Mouse (Mus musculus): ENCODE measurements around the gene Cracr2a.

The Cracr2a gene

DNA sequence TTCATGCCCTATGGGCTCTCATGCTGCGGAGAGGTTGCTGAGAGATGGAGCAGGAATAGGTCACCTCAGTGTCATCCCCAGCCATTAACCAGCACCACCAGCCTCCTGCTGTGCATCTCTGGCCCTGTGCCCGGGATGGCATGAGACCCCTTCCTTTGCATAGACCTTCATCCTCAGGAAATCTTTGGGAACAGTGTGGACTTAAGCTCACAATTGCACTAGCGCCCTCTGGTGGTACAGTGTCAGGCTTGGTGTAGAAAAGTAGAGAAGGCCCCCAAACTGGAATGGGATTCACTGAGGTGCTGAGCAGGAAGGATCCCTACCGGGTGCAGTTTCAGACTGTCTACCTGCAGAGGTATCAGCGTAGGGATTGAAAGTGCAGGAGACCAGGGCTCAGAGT is 64.0 kb downstream of the Cracr2a start:
- DNase-seq (ENCODE audit: low spot score), result peak; percentile 33

DNA sequence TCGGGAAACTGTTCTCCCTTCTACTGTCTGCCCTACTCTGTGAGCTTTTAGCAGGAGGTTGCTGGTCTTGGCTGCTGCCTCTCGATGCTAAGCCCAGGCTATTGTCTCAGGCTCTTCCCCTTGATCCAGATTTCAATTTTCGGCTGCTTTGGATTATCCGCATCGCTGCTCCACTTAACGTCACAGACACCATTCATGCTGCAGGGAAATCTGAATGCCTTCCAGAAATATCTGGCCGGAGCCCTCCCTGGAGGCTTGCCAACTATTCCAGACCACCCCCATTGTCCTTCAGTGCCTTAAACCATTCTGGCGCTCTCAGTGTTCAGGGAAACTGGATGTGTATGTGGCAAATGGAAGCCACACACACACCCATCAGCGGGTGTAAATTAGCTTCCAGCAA is 66.3 kb downstream of the Cracr2a start:
- no peak for DNase-seq (ENCODE audit: low spot score)

DNA sequence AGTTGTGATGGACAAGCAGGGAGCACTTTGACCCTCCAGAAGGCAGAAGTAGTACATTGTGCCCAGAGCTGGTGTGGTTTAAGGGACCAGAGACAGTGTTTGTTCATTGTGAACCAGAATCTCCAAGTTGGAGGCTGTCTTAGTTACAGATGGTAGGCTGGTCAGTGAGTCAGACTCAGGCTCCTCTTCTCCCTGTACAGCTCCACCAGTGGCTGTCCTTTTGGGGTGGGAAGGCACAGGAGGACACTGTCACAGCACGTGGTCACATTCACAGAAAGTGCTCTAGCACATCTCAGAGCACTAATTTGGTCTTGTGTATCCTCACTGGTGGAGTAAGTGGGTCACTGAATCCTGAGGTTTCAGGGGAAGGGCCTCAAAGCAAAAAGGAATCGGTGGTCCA is 68.1 kb downstream of the Cracr2a start:
- no peak for DNase-seq (ENCODE audit: low spot score)

DNA sequence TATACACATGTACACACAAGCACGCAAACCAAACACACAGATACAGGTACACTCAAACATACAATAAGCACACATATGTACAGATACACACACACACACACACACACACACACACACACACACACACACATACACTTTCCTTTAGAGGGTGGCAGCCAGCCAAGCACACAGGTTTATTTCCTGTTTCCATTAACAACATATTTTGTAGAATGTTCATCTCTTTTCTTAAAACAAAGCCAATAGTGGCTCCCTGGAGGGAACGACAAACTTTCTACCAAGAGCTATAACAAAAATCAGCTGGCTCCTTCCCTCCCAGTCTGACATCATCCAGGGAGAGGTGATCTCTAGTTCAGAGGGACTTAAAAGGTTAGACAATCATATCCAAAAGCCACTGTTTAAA is 73.7 kb downstream of the Cracr2a start:
- no peak for DNase-seq (ENCODE audit: low spot score)

DNA sequence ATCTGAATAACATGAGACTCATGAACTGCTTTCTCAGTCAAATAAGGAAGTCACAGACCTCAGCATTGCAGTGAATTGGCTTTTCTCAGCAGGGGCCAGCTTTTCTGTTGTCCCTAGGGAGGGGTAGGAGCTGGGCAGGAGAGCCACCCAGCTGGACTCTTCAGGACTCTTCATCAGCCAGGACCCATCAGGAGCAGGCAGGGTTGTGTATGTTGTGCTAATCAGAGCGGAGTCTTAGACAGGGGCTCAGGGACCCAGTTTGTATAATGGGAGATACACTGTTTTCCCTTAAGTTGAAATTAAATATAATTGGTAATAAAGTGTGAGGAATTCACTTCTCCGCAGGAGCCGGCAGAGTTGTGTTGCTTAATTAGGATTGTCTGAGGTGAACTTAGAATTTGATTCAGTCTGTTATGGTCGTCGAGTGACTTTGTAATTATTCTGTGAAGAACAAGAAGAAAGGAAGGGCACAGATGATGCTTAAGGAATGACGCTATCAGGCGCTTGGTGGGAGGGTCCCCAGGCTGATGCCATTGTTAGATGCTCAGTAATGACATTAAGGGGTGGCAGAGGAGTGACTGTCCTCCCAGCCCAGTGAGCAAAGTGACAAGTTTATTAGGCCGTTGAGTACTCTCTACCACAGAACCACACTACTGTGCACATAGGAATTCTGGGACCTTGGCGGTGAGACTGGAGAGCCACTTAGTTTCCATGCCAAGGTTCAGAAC is 74.5 kb downstream of the Cracr2a start:
- DNase-seq (ENCODE audit: low spot score), result no peak

DNA sequence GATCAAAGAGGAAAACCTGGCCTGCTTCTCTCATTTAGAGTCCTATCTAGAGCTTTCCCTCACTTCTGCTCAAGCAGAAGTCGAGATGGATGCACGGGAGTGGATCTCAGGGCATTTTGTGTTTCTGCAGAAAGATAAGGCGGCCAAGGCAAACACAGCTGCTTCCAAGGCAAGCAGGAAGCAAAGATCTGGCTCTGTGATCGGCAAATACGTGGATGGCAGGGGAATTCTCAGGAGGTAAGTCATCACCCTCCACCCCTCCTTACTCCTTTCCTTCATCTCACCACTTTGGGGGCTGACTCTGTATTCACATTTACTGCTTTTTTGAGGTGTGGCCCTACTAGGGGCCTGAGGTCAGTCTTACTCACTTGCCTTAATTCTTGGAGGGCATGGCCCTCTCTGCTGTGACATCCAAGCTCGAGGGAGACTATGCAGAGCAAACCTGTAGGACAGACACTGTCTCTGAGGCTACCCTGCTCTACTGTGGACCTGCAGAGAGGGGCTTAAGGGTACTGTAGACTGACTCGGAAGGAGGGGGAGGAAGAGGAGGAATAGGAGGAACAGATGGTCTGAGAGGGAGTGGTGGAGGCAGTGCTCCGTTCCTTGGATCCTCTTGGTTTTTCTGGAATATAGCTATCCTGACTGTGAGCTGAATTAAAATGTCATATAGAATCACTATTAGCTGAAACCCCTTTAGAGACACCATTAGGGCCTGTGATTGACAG is 80.1 kb downstream of the Cracr2a start:
- peak; percentile 26 for DNase-seq (ENCODE audit: low spot score)

DNA sequence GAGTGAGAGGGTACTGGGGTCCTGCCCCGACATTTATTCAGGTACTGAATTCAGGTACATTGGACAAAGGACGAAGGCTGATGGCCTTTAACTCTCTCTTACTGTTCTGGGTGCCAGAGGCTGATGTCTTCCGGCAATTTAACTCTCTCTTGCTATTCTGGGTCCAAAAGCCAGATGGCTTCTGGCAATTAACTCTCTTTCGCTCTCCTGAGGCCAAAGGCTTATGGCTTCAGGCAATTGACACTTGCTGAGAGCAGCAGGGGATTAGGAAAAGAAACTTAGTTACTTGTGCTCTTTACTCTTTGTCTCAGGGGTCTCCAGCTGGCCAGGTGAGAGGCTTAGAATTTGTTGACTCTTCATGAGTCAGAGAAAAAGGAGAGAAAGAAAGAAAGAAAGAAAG is 94.8 kb downstream of the Cracr2a start:
- no peak for DNase-seq (ENCODE audit: low spot score)

DNA sequence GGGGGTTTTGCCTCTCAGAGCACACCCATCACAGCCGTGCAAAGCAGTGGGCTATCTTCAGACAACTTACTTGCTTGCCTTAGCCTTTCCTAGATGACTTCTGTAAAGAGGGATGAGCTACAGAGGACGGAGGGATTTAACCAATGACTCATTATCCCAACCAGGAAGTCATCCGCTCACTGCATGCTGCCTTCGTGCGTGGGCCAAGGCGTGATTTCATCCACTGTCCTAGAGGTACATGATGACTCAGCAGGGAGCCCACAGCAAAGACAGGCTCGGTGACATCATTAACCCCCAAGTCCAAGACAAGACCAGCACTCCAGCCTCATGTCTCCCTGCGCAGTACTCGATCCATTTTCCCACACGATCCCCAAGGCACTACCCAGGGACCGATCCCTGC is 96.0 kb downstream of the Cracr2a start:
- no peak for DNase-seq (ENCODE audit: low spot score)

DNA sequence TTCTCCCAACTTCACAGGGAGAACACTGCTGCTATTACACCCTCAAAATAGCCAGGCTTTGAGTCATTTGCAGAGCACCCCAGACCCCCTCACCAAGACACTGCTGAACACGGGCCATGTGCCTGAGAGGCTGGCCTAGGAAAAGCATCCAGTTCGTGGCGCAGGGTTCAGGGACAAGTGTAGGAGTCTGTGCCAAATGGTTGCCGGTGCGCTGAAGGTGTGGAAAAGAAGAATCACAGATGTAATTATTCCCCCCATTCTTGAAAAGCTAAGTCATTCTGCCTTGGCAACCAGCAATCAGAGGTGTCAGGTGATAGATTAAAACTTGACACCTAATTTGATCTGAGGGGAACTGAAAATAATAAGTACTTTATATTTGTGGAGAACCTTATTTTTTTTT is 98.3 kb downstream of the Cracr2a start:
- no peak for DNase-seq (ENCODE audit: low spot score)

DNA sequence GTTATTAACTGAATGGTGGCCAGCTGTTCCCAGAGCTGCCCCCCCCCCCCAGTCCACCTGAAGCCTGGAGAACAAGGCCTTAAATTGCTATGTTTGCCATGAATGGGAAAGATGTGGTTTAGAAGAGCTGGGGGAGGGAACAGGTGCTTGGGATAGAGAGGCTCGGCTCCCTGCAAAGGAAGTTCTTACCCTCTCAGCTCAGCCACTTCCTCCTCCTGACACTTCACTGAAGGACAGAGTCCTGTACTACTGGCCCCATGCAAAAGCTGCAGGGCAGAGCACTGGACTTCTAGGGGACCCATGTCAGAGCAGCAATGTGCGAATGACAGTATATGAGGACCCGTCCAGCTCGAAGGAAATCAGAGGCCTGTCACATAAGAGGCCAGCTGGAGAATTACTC is 98.8 kb downstream of the Cracr2a start:
- no peak for DNase-seq (ENCODE audit: low spot score)

DNA sequence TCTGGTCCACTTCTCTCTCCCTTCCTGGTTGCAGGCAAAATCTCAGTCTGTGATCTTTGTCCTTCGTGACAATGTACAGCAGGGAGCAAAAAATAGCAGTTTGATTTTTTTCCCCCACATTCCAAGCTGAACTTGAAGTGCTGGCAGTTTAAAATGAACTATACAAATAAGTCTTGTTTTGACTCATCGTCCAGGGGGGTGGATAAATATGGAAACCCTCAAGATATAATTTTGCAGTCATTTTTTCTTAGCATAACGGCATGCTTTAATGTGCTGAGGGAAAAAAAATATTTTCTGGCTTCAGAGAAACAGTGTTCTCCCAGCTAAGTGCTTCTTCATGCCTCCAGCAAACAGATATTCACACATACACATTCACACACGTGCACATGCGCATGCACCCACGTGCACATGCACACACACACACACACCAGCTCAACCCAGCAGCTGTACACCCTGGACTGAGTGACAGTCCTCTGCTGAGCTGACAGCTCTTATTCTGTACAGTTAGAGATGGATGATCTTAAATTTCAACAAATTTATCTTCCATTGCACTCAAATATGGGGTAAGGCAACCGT is 100.7 kb downstream of the Cracr2a start:
- no peak for DNase-seq (ENCODE audit: low spot score)

DNA sequence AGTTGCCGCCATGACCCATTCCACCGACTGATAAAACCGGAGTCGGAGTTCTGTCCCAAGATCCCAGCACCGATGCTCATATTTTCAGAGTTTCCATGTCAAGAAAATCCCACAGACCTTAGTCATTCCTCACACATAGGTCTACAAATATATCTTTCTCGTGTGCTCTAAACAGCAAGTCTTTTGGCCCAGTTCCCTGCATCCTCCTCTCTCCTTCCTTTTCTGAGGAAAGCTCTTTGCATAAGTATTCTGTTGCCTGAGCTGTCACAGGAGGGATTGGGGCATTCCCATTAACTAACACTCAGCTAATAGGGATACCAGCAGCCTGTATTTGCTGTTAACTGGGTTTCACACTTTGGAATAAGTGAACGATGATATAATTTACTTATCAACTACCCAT is 102.1 kb downstream of the Cracr2a start:
- no peak for DNase-seq (ENCODE audit: low spot score)

DNA sequence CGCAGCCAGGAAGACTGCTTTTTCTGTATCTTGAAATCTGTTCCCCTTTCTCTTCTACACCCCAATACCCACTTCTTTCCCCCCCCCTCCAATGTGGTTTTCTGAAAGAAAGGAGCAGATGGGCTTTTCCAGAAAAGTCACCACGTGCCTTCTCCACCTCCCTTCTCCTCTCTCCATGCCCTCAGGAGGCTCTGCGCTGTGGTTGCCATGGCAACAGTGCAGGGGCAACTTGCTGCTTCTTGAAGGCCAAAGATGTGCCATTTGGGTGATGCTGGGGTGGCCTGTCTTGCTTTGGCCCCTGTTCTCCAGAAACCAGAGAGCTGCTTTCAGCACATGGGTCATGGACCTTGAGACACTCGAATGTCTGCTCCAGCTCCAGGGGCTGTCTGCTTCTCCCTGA is 108.2 kb downstream of the Cracr2a start:
- DNase-seq (ENCODE audit: low spot score), result no peak

DNA sequence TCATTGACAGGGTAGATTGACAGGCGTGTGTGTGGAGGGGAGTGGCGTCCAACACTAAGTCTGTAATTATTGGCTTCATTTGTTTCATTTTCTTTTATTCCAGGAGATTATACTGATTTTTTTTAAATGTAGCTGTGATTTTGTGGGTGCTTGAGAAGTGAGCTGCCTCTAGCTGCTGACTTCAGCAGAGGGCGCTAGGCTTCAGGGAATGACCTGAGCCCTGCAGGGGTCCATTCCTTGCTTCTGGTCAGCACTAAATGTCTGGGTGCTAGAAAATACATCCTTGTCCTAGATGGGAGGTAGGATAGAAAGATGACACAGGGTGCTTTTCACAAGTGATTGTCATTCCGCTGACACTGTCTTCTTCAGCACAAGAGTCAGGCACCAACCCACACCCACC is 108.9 kb downstream of the Cracr2a start:
- no peak for DNase-seq (ENCODE audit: low spot score)

DNA sequence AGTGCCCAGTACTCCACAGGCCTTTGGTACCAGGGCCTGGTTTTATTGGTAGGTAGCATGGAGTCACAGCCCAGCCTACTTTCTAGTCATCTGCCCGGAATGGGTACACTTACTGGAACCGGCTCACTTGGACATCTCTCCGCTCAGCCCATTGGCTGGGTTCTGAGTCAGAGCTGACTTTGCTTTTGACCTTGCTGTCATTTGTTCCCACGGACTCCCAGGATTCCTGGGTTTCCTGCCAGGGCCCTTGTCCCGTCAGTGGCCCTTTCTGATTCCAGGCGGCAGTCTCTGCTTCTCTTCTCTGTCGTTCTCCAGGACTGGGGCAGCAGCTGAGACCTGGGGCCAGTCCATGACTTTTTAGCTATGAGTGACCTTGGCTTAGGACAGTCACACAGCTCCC is 110.9 kb downstream of the Cracr2a start:
- DNase-seq (ENCODE audit: low spot score), result no peak

DNA sequence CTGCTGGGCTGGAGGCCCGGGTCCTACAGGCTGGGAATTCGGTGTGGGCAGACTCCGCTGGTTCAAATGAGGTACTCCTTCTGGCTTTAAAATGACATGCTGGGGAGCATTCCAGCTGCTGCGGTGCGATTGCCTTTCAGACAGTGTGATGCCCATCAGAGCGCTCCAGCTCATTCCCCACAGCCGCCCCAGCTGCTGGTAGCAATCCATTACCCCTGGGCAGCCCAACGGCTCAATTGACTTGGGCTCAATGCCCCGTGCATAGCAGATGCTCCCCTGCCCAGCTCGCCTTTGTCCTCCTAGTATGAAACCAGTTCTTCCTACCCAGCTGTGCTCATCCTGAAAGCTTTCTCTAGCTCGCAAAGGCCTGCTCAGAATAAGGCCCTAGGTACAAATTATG is 115.7 kb downstream of the Cracr2a start:
- no peak for DNase-seq (ENCODE audit: low spot score)

DNA sequence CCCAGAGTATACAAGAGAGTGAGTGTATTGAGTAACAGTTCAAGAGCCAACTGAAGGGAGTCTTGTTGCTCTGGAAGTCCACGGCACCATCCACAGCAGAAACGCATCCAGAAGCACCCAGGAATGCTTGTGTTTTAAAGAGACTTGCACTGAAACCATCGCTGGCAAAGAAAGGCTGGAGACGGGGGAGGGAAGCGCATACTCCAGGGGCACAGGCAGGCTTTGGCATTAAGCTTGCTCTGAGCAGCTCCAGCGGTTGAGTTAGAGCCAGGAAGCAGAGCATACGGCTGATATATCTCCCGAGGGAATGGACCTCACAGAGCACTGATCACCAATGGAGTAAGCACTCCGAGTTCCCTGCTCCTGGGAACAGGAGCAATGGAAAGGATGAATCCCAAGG is 117.2 kb downstream of the Cracr2a start:
- DNase-seq (ENCODE audit: low spot score), result no peak

DNA sequence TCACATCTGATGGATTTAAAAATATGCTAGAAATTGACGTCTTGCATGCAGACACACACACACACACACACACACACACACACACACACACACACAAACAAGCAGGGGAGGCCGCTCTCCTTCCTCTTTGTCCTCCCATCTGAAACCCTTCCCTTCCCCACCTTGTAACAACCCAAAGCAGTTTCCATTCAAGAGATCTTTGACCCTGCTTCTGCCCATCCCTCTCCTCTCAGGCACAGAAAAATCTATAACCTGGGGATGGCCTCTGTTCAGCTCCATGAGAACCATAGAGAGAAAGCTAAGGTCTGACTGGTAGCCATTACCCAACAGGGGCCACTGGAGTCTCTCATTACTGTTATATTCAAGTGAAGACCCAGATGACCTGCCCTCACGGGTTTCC is 117.9 kb downstream of the Cracr2a start:
- no peak for DNase-seq (ENCODE audit: low spot score)

DNA sequence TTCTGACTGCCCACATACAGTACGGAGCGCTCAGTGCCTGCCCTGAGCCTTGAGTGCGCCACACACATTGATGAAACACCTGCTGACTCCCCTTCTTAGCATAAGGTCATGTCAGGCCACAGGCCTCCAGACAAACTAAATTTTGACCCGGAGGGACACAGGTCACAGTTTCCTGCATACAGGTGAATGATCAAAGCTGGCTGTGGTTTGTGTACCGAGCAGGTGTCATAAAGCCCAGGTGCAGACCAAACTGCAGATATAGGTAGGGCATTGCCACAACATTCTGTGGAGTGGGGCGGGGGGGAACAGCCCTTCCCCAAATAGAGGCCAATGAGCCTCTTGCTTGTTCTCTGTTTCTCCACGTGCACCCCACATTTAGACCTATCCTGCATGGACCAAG is 119.6 kb downstream of the Cracr2a start:
- no peak for DNase-seq (ENCODE audit: low spot score)

DNA sequence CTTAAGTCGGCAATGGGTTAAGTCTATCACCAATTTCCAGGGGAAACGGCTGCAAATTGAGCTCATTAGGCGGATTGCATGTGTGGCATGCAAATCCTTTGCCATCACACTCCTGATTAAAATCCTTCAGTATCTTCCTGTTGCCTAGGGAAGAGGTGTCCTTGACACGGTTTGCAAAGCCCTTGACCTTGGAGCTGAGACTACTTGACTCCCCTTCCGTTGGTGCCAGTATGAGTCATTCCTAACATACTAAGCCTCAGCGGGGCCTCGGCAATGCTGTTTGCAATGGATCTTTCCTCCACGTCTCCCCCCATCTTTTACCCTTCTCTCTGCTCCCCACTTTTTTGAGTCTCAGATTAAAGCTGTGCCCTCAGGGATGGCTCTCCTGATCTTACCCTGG is 122.4 kb downstream of the Cracr2a start:
- DNase-seq (ENCODE audit: low spot score), result no peak

DNA sequence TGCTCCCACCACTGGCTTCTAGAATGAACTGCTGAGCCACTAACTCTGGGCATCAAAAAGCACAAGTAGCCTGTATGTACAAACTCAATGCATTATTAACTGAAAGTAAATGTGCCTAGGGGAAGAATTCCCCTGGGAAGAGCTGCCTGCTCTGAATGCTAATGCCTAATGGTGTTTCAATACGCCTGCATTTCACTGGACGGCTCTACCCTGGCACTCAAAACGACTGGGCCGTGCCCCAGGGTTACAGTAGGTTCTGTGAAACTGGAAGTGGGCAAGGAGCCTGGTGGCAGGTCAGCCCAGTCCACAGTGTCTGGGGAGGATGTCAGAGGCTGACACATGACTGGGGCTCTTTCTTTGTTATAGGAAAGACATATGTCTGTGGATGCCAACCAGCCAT is 123.8 kb downstream of the Cracr2a start:
- DNase-seq (ENCODE audit: low spot score), result no peak

DNA sequence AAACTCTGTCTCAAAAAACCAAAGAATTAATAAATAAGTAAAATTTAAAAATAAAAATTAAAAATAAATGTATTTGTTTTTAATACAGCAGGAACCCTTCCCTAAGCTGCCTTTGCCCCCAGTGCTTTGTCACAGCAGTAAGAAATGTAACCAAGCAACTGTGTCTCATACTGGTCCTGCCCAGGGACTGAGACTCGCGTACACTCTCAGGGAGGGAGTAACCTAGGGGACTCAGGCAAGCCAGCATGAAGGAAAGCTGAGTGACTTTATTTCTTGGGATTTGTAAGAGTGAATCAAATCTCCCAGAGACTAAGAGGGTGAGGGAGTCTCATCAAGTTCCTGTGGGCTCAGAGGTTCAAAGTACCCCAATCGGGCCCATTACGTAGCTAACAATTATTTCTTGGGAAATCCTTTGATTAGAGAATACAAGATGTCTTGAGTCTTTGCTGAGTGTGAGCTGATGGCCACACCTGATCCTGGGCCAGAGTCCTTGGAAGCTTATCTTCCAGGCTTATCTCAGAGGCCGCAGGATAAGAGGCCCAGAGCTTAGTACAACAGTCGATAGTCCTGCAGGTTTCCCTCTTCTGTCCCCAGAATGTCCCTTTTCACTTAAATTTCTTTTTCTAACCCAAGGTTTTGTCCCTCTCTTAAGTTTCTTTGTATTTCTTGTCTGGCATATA is 126.2 kb downstream of the Cracr2a start:
- DNase-seq (ENCODE audit: low spot score), result no peak

DNA sequence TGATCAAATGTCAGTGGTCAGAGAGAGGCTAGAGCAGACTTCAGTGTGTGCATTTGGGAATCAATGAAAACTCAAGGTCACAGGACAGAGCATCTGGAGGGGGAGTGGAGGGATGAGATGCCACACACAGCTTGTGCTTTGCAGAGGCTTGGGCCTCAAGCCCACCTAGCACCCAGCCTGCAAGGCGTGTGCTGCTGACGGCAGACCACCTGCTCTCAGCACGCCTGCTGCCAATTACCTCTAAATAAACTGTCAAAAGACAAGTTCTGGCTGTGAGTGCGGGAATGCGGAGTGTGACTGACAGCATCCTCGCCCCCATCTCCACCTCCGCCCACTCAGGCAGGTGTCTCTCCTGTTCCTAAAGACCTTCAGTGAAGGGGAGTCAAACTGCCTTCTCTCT is 131.2 kb downstream of the Cracr2a start:
- DNase-seq (ENCODE audit: low spot score), result no peak
